Mouse (Mus musculus) embryonic stem cell, embryonic (primary cell): Measurements from ENCODE around the gene Ephb1.

ENCODE experiments used
- CTCF ChIA-PET, 4 experiments: fragments of 300-600 bp in 2 of 4; fragments of 350-600 bp in 2 of 4; sonication (Branson Sonifier 250); formaldehyde crosslinking; loops; one replicate each; lab custom pipeline; 2022; ENCODE audit warnings: inconsistent platforms in 2 of 4; lab: Charles Lee
- POLR2A ChIA-PET, 4 experiments: fragments of 300-600 bp in 2 of 4; fragments of 350-600 bp in 2 of 4; sonication (Branson Sonifier 250); formaldehyde crosslinking; loops; one replicate each; lab custom pipeline; 2022; ENCODE audit warnings: antibody characterized with exemption in 4 of 4, inconsistent platforms in 1 of 4; lab: Charles Lee

The Ephb1 gene

DNA sequence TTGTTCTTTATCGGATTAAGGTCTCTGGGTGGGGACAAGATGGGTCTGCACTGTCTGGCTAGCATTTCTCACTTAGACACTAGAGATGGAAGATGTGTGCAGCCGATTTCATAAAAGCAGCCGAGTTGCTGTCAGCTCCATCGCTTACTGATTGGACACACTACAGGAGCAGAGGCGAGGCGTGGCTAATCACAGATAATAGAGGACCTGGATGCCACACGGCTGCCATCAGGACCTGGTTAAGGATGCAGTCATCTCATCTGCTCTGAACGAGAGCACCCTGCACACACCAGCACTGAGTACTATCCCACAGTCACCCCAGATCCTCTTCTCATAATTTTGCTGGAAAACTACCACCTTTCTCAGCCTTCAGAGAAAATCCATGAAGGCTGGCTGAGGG, 419.6 kb downstream of the Ephb1 start:
- POLR2A ChIA-PET = no interaction called here
- CTCF ChIA-PET = no interaction called here

DNA sequence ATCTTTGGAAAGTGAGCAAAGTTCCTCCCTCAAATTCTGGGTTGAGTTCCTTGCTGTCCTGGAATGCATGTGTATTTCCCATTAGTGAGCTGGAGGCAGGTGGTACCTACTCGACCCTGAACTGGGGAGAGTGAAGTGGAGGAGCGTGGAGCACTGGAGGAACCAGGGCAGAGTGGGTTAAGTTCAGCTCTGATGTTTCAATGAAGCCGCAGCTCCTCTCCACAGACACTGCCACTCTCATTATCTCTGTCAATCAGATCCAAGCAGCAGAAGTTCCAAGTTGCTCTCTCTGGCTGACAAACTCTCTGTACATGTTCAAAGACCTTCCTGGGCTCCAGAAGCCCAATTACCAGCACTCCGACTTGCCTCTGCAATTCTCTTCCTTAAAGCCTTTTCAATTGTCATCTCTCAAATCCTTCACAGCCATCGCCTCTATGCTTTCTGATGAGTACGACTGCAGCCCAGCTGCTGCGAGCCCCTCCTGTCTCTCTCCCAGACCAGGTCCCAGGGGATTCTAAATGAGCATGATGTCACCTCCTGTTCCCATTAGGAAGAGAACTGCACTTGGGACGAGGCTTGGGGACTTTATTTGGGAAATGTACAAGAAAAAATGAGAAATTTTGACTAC, 420.4 kb downstream of the Ephb1 start:
- ChIA-PET CTCF (interaction anchor here in 1 of 4 experiments (0.7 kb wide), 1 partner anchor 1097 kb away, joined by 3 read pairs; no protein-coding TSS in a partner anchor), POLR2A (no interaction called here)

DNA sequence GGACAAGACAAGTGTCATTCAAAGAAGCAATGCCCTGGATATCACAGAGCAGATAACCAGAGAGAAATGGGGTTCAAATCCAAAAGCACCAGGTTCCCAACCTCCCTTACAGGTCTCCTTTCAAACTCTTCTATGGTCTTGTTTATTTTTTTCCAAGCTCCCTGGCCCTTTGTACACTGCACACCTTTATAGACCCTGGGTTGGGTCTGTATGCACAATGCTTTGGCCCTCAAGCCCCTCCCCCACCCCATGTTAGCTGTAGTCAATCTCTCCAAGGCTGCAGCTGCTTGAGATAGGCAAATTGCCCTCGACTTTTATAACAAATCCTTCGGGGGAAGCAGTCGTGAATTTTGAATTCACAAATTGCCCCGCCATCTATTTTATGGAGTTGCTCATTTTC, 429.7 kb downstream of the Ephb1 start:
- CTCF ChIA-PET = interaction anchor here in 2 of 4 experiments (0.5 to 0.7 kb wide), 2 partner anchors 77 to 1089 kb away, joined by 3 read pairs; no protein-coding TSS in a partner anchor
- POLR2A ChIA-PET = interaction anchor here in 1 of 4 experiments (0.6 kb wide), 1 partner anchor 14 kb away, joined by 3 read pairs; no protein-coding TSS in a partner anchor

DNA sequence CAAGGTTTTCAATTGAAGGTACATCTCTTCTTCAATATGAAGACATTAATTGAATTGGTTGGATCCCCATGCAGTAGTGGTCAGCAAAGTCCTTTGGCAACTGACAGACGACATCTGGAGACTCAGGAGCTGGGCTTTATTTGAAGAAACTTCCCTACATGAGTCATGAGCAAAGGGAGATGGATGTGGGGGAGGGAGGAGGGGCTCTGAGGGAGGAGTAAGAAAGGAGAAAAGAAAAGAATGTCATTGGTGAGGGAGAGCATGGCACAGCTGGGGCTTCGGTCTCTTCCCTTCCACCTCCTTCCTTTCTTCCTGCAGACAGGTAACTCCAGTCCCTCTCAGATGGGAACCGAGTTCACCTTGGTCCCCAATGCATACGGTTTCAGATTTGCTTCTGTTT, 431.6 kb downstream of the Ephb1 start:
- POLR2A ChIA-PET = no interaction called here
- CTCF ChIA-PET = no interaction called here

DNA sequence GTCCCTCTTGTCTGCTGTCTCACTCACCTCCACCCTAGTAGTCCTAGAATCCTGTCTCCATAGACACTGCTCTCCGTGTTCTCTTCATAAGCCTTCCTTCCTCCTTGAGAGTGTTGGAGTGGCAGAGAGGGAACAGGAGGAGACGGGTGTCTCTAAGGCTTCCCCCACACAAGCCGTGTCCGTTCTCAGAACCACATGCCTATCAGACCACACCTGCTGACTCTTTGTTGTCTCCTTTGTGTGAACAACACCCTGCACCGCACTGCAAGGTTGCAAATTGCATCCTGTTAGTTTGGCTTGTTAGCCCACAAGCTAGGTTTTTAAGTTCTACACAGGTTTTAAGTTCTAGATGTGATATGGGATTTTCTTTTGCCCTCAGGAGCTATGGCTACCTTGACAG, 435.2 kb downstream of the Ephb1 start:
- ChIA-PET POLR2A (no interaction called here), CTCF (no interaction called here)

DNA sequence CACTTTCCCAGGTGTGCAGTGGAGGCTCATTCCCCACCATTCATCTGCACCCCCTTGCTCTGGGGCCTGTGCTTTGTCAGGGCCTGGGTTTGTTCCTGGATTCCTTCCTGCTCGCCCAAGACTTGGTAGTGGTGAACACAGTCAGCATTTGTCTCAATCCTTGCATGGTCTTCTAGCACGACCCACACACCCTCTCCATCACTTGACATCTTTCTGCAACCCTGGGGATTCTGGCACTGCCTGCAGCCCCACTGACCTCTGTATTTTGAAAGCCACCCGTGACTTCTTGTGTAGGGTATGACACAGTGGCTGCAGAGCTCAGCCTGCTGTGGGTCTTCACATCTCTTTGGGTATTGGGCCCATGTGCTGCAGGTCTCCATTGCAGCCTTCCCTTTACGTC, 435.7 kb downstream of the Ephb1 start:
- POLR2A ChIA-PET = no interaction called here
- CTCF ChIA-PET = no interaction called here

DNA sequence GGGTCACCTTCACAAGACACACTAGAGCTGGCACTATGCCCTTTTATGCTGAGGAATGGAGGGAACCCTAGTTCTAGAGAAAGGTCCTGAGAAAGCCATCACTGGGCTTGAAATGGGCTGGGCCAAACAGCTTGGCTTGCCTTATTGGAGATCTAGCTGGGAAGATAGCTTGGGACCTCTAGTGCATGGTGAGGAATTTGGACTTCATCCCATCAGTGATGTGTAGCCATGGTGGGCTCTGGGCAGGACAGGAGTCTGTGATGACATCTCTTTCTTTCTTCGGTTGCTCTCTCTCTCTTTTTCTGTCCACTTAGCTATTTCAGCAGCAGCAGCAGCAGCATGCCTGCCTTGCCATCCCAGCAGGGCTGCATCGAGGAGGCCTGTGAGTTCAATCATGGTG, 439.4 kb downstream of the Ephb1 start:
- ChIA-PET CTCF (no interaction called here), POLR2A (interaction anchor here in 1 of 4 experiments (0.6 kb wide), 1 partner anchor 24 kb away, joined by 3 read pairs; no protein-coding TSS in a partner anchor)

DNA sequence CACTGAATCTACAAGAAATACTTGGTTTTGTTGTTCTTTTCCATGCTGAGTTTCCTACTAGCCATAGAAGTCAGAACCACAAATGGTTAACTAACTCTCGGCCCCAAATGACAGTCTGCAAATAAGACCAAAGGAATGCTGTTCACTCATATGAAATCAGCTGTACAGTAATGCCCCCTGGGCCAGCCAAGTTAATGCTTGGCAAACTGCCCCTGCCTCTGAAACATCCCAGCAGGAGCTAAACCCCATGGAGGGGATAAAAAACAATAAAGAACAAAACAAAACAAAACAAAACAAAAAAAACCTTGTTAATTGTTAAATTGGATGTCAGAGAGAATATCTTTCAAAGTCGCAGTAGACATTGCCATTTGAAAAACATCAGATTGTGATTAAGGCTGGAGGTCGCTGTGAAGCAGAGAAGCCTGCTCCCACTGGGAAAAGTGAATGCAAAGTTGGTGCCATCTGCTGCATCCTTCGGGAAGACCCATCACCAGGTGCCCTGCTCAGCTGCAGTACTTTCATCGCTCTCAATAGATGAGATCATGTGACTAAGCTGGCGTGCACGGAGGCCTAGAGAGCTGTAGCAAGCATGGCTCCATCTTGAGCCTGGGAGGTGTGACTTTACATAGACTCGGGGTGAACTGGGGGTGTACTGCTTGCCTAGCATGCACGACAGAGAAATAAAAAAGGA, 443.2 kb downstream of the Ephb1 start:
- ChIA-PET POLR2A (no interaction called here), CTCF (no interaction called here)

DNA sequence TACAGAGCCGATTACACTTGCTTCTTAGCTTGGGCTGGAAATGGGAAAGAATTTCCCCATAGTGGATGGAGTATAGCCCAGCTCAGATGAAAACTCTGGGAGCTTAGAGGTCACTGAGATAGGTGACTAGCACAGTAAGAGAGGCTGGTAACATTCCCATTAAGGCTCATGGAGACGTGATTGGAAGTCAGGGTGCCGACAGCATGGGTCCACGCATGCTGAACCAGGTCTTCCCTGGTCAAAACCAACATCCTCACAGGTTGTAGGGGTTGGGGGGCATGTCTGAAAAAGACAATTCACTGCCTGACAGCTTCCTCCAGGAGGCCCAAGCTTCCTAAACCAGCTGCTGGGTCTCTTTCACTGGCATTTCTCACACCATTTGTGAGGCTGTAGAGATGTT, 445.0 kb downstream of the Ephb1 start:
- ChIA-PET POLR2A (no interaction called here), CTCF (no interaction called here)

DNA sequence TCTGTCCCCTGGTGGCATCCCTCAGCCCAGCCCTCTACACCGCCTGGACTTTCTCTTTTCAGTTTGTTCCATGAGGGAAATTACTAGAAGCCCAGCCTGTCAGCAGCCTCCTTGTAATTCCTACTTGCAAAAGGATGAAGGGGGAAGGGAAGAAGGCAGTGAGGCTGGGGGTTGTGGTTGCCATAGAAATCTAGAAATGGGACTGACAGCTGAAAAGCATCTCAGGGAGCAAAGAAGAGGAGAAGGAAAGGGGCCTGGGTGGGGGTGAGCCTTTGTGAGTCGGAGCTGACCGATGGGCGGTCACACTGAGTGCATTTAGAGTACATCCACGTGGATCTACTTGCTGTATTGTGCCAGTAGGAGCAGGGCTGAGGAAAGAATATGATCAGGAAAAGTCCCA, 445.6 kb downstream of the Ephb1 start:
- ChIA-PET POLR2A (no interaction called here), CTCF (no interaction called here)

DNA sequence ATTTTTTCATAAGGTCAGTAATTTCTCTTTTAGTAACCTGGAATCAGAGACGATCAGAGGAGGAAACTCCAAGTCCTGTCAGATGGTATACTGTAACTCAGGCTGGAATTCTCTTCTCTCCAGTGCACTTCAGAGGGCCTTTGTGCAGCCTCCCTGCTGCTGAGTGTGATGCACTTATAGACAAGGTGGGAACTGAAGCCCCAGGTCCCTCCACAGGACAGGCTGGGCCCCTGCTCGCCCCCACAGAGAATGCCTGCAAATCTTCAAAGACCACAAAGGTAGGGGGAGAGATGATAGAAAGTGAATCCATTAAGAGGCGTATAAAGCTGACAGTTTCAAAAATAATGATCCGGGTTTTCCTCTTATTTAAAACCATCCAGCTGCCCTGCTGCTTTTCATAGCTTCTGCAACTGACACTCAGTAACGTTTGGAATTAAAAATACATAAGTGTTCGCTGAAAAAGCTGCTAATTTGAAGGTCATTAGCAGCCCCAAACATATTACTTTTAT, 446.7 kb downstream of the Ephb1 start:
- POLR2A ChIA-PET = no interaction called here
- CTCF ChIA-PET = no interaction called here

DNA sequence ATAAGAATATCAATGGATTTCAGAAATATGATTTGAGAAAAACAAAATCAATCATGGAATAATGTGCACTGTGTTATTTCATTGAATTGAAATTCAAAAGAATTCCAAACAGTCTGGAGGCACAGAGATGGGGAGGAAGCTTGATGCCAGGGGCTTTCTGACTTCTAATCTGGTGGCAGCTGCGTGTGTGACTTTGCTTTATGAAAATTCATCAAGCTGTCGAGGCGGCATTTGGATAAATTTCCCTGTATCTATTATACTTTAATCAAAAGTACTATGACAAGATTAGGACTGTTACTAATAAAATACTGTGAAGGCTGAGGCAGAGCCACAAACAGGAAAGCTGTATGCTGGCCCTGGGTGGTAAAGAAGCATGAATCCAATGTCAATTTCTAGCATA, 451.1 kb downstream of the Ephb1 start:
- POLR2A ChIA-PET = no interaction called here
- CTCF ChIA-PET = no interaction called here

DNA sequence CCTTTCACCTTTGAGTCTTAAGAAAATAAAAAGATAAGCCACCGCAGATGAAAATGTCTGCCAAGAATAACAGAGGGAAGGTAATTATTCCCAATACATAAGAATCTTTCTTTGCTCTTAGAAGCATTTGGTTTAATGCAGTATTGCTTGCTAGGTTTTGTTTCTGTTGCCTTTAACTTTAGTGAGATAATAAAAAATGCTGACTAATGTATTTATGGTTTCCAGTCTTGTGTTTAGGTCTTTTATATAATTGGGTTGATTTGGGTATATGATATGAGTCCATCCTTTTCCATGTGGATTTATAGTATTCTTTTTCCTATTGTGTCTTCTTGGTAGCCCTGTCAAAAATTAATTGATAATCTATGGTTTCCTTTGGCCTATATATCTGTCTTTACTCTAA, 456.6 kb downstream of the Ephb1 start:
- CTCF ChIA-PET = no interaction called here
- POLR2A ChIA-PET = no interaction called here

DNA sequence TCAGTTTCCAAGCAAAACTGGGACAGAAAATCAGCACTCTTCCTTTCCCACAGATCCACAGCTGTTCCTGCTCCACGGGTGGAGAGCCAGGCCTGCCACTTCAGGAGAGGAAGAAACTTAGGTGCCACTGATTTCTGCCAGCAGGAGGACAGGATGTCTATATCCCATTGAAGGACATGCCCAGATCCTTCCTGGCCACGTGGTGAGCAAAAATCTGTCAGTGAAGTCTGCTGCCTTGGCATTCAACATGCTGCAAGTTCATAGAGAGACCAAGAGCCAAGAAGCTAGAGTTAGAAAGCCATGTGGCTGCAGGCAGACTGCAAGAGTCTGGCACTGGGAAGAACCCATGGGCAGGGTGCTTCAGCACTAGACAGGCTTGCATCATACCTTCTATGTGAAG, 471.2 kb downstream of the Ephb1 start:
- ChIA-PET CTCF (no interaction called here), POLR2A (no interaction called here)

DNA sequence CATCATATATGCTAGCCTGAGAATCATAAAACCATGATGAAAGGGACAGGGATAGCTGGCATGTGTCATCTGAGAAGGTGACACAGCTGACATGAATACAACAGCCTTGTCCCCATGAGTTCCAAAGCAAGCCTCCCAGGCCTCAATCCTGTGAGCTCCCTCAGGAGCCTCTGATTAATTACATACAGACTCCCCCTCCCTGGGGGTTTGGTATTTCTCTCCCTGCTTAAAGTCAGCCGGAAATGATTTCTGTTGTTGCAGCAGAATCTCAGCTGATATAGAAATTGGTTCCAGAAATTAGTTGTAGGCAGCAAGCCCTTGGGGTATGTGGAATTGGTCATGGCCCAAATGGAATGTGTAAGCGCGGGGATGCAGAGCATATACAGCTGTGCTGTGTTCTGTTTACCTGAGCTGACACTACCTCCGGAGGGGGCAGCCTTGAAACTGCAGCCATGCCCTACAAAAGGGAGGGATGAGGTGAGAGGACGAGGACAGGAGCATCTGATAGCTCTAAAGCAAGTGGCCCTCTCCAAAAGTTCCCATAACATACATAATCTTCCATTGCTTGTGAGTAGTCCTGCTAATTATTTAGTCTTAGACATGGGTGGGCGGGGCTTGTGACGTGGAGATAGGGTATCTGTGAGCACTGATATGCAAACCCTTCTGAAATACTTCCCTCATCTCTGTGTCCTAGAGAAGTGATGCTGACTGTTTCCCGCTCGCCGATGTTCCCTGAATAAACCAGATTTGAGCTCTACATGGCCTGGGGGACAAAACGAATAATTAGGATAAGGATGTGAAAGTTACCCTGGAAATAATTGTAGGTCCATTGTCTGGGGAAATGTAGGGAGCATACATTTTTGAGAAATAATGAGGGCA, 477.1 kb downstream of the Ephb1 start:
- CTCF ChIA-PET = no interaction called here

DNA sequence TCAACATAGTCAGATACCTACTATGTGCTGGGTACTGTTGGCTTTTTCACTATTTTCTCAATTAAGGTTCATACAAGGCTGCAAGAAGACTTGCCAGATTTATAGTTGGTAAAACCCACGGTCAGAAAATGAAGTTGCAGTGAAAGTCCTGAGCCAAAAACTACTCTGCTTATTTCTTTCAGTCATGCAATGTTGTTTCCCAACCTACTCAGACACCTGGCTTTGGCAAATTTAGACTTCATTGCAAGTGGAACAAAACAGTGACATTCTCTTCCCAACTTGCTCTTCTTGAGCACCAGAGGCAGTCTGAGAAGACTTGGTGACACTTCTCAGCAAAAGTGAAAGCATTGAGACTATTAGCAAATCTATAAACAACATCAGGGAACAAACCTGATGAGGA, 479.2 kb downstream of the Ephb1 start:
- CTCF ChIA-PET = no interaction called here
- POLR2A ChIA-PET = no interaction called here

More for the DNA sequence above, 477.1 kb downstream of the Ephb1 start:
- POLR2A ChIA-PET = no interaction called here
